Mouse (Mus musculus) lung, adult 2 months (tissue): ENCODE measurements around the gene Mtmr14.

Source experiments
- CTCF ChIP-seq: fragments of 200-500 bp; IDR thresholded peaks from 2 replicates; pipeline ENCODE4 v1.5.1; 2011; ENCODE audit warnings: mild to moderate bottlenecking, low read length, control low read depth; ENCODE audit not compliant: insufficient read depth
- POLR2A ChIP-seq: fragments of 200-500 bp; IDR thresholded peaks from 2 replicates; pipeline ENCODE4 v1.6.1; 2011; ENCODE audit warnings: low read depth, mild to moderate bottlenecking, control low read depth, low read length, borderline replicate concordance; ENCODE audit errors: extremely low read depth

GRCm38 (mm10) chr6:113286316-113286715 is 48.7 kb downstream of the Mtmr14 start:
- TF ChIP-seq CTCF (no peak), POLR2A (no peak)
